Mouse (Mus musculus): ENCODE results near the gene Vps26c. TPM values are rescaled to one million over a fixed set of nuclear protein-coding genes. Genes with fewer than 3 reads are reported as not detected.
"Not testable (repeated sequence)": the region's sequence is repeated elsewhere in the genome, so short reads cannot be mapped to it uniquely, and the experiment has no call there.

Vps26c gene
- polyA plus RNA-seq, 1 experiment from 2014 or later, result 52.5 TPM

DNA sequence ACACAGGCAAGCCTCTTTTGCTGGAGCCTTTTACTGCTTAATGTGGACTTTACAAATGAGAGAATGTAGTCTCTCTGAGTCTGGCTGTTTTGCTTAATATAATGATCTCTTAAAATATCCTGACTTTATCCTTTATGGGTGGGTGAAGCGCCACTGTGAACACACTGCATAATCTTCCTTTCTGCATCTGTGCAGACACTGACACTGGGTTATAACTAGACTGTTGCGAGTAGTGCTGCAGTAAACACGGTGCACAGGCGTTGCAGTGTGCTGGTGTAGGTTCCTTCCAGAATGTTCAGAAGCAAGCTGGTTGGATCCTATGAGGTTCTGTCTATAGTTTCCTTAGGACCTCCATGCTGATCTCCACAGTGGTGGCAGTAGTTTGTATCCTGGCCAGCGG lies 37.3 kb downstream of the Vps26c start:
- DNase-seq (ENCODE audit: low spot score) (no peak), ATAC-seq (replicated peaks; ENCODE audit: low FRiP score, low TSS enrichment, low read depth) (no peak)
- Histone ChIP-seq H3K4me1 (replicated peaks; ENCODE audit: control insufficient read depth, insufficient read depth, low read length) (no peaks in the 10 kb centered on the region), H3K9me3 (ENCODE audit: control insufficient read depth, low read length) (no peaks in the 10 kb centered on the region), H3K4me3 (ENCODE audit: low read depth, low read length) (no peak overlapping the region), H3K27ac (ENCODE audit: low read depth) (no peak overlapping the region), H3K4me2 (ENCODE audit: low read length) (no peak overlapping the region), H3K9ac (ENCODE audit: low read length) (no peak overlapping the region), H3K27me3 (replicated peaks; ENCODE audit: control insufficient read depth, insufficient read depth, low read length) (no peaks in the 10 kb centered on the region), H3K36me3 (ENCODE audit: control insufficient read depth, insufficient read depth, low read length) (no peaks in the 10 kb centered on the region)
- WGBS, result 90% methylated on average over 5 of the region's 5 CpGs

DNA sequence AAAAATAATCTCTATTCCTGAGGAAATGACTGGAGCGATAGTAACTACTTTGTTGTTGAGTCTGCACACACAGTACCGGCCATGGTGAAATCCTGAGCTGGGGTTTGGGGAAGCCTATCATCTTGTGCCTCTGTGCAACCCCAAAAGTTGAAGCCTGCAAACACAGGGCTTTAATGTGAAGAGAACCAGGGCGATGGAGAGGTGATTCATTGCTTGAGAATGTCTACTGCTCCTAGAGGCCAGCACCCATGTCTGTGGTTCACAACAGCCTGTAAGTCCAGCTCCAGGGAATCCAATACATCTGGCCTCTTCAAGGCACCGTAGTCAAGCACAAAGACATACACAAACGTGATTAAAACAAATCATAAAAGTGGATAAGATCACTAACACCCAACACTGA lies 39.3 kb downstream of the Vps26c start:
- WGBS, result 66% methylated on average over 5 of the region's 5 CpGs
- H3K4me3 ChIP-seq (ENCODE audit: low read depth, low read length), result no peak overlapping the region
- no peaks in the 10 kb centered on the region for H3K4me1 ChIP-seq (replicated peaks; ENCODE audit: control insufficient read depth, insufficient read depth, low read length)
- DNase-seq (ENCODE audit: low spot score), result no peak
- no peaks in the 10 kb centered on the region for H3K27me3 ChIP-seq (replicated peaks; ENCODE audit: control insufficient read depth, insufficient read depth, low read length)
- H3K9ac ChIP-seq (ENCODE audit: low read length), result no peak overlapping the region
- no peak overlapping the region for H3K27ac ChIP-seq (ENCODE audit: low read depth)
- no peak overlapping the region for H3K4me2 ChIP-seq (ENCODE audit: low read length)
- H3K36me3 ChIP-seq (ENCODE audit: control insufficient read depth, insufficient read depth, low read length), result no peaks in the 10 kb centered on the region
- ATAC-seq (replicated peaks; ENCODE audit: low FRiP score, low TSS enrichment, low read depth), result no peak
- H3K9me3 ChIP-seq (ENCODE audit: control insufficient read depth, low read length), result no peaks in the 10 kb centered on the region

DNA sequence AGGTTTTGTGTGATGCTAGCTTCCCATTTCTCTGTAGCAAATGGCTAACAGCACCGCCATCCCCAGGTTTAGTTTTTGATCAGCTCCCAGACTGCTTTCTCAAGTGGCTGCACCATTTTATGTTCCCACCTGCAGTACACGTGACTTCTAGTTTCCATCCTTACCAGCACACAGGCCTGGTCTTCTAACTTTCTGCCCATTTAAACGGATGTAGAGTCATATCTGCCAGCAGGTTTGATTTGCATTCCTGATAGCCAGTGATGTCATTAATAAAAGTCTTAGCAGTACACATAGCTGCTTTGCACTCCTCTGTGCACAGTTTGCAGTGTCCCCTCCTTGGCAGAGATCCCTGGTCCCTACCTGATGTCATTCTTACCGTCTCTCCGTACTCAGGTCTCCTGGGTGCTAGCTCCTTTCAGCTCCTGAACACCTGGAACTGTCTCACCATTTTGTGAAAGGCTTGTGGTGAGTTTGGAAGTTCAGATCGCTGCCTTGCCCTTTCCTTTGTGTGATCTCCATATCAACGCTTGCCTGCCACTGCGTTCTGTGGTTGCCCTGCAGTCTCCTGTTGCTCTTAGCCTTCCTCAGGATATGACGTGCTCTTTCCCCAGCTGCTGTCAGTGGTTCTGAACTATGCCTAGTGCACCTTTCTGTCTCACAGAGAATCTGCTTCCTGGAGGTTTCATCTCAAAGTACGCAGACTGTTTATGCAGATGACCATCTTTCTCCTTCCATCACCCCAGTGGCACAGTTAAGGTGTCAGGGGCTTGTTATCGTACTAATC lies 41.7 kb downstream of the Vps26c start:
- DNase-seq (ENCODE audit: low spot score) (no peak), ATAC-seq (replicated peaks; ENCODE audit: low FRiP score, low TSS enrichment, low read depth) (no peak)
- no peaks in the 10 kb centered on the region for H3K27me3 ChIP-seq (replicated peaks; ENCODE audit: control insufficient read depth, insufficient read depth, low read length)
- H3K36me3 ChIP-seq (ENCODE audit: control insufficient read depth, insufficient read depth, low read length), result no peaks in the 10 kb centered on the region
- no peak overlapping the region for H3K4me3 ChIP-seq (ENCODE audit: low read depth, low read length)
- no peak overlapping the region for H3K27ac ChIP-seq (ENCODE audit: low read depth)
- 80% methylated on average over 11 of the region's 11 CpGs for WGBS
- H3K4me1 ChIP-seq (replicated peaks; ENCODE audit: control insufficient read depth, insufficient read depth, low read length), result no peaks in the 10 kb centered on the region
- H3K9me3 ChIP-seq (ENCODE audit: control insufficient read depth, low read length), result no peaks in the 10 kb centered on the region
- H3K9ac ChIP-seq (ENCODE audit: low read length), result no peak overlapping the region
- no peak overlapping the region for H3K4me2 ChIP-seq (ENCODE audit: low read length)

GRCm38 (mm10) chr16:94473086-94473822 lies 53.4 kb downstream of the Vps26c start:
- no peak overlapping the region for H3K9ac ChIP-seq (ENCODE audit: low read length)
- WGBS, result 86% methylated on average over 11 of the region's 11 CpGs
- H3K27ac ChIP-seq (ENCODE audit: low read depth), result no peak overlapping the region
- ATAC-seq (replicated peaks; ENCODE audit: low FRiP score, low TSS enrichment, low read depth) (no peak), DNase-seq (ENCODE audit: low spot score) (no peak)
- no peaks in the 10 kb centered on the region for H3K27me3 ChIP-seq (replicated peaks; ENCODE audit: control insufficient read depth, insufficient read depth, low read length)
- H3K4me3 ChIP-seq (ENCODE audit: low read depth, low read length), result no peak overlapping the region
- no peaks in the 10 kb centered on the region for H3K4me1 ChIP-seq (replicated peaks; ENCODE audit: control insufficient read depth, insufficient read depth, low read length)
- H3K9me3 ChIP-seq (ENCODE audit: control insufficient read depth, low read length), result no peaks in the 10 kb centered on the region
- no peak overlapping the region for H3K4me2 ChIP-seq (ENCODE audit: low read length)
- peaks cover 39% of the 10 kb centered on the region for H3K36me3 ChIP-seq (ENCODE audit: control insufficient read depth, insufficient read depth, low read length)

DNA sequence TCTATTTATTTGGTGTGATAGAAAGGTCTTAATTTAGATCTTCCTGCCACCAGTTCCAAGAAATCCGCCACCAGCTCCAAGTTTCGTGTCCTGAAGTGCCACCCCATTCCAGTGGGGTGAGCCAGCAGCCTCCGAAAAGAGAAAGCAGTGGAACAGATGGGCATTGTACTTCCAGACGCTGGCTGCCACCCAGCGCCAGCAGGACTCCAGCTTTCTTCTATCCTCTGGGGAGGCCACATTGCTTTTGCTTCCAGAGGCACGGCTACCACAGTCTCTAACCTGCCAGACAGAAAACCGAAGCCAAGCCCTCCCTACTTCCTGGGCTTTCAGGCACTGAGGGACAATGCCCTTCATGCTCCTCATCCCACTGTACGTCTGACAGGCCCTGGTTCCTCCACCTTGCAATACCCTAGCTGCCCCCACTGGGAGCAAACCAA lies 54.1 kb downstream of the Vps26c start:
- ATAC-seq (replicated peaks; ENCODE audit: low FRiP score, low TSS enrichment, low read depth) (no peak; the same call in 1 of the 2 replicates), DNase-seq (ENCODE audit: low spot score) (no peak)
- H3K36me3 ChIP-seq (ENCODE audit: control insufficient read depth, insufficient read depth, low read length), result peaks cover 46% of the 10 kb centered on the region
- H3K4me3 ChIP-seq (ENCODE audit: low read depth, low read length), result no peak overlapping the region
- WGBS, result 75% methylated on average over 8 of the region's 8 CpGs
- H3K9me3 ChIP-seq (ENCODE audit: control insufficient read depth, low read length), result no peaks in the 10 kb centered on the region
- no peaks in the 10 kb centered on the region for H3K4me1 ChIP-seq (replicated peaks; ENCODE audit: control insufficient read depth, insufficient read depth, low read length)
- no peak overlapping the region for H3K27ac ChIP-seq (ENCODE audit: low read depth)
- H3K27me3 ChIP-seq (replicated peaks; ENCODE audit: control insufficient read depth, insufficient read depth, low read length), result no peaks in the 10 kb centered on the region
- no peak overlapping the region for H3K4me2 ChIP-seq (ENCODE audit: low read length)
- no peak overlapping the region for H3K9ac ChIP-seq (ENCODE audit: low read length)

GRCm38 (mm10) chr16:94468391-94468790 lies 58.2 kb downstream of the Vps26c start:
- no peak overlapping the region for H3K27ac ChIP-seq (ENCODE audit: low read depth)
- ATAC-seq (replicated peaks; ENCODE audit: low FRiP score, low TSS enrichment, low read depth) (no peak), DNase-seq (ENCODE audit: low spot score) (no peak)
- no peaks in the 10 kb centered on the region for H3K9me3 ChIP-seq (ENCODE audit: control insufficient read depth, low read length)
- WGBS, result 88% methylated on average over 2 of the region's 2 CpGs
- H3K4me3 ChIP-seq (ENCODE audit: low read depth, low read length), result no peak overlapping the region
- no peak overlapping the region for H3K4me2 ChIP-seq (ENCODE audit: low read length)
- H3K27me3 ChIP-seq (replicated peaks; ENCODE audit: control insufficient read depth, insufficient read depth, low read length), result no peaks in the 10 kb centered on the region
- no peak overlapping the region for H3K9ac ChIP-seq (ENCODE audit: low read length)
- no peaks in the 10 kb centered on the region for H3K4me1 ChIP-seq (replicated peaks; ENCODE audit: control insufficient read depth, insufficient read depth, low read length)
- peaks cover 84% of the 10 kb centered on the region for H3K36me3 ChIP-seq (ENCODE audit: control insufficient read depth, insufficient read depth, low read length)

- H3K9ac ChIP-seq (ENCODE audit: low read length), result no peak overlapping the region
- H3K27ac ChIP-seq (ENCODE audit: low read depth), result no peak overlapping the region
- H3K4me2 ChIP-seq (ENCODE audit: low read length), result no peak overlapping the region
- 89% methylated on average over 11 of the region's 11 CpGs for WGBS
- no peaks in the 10 kb centered on the region for H3K27me3 ChIP-seq (replicated peaks; ENCODE audit: control insufficient read depth, insufficient read depth, low read length)
- no peaks in the 10 kb centered on the region for H3K4me1 ChIP-seq (replicated peaks; ENCODE audit: control insufficient read depth, insufficient read depth, low read length)
- no peak for ATAC-seq (replicated peaks; ENCODE audit: low FRiP score, low TSS enrichment, low read depth)
- peaks cover 92% of the 10 kb centered on the region for H3K36me3 ChIP-seq (ENCODE audit: control insufficient read depth, insufficient read depth, low read length)
- no peak overlapping the region for H3K4me3 ChIP-seq (ENCODE audit: low read depth, low read length)
- no peak for DNase-seq (ENCODE audit: low spot score)
- no peaks in the 10 kb centered on the region for H3K9me3 ChIP-seq (ENCODE audit: control insufficient read depth, low read length)
Measured at GRCm38 (mm10) chr16:94467337-94468055, 59.1 kb downstream of the Vps26c start.

DNA sequence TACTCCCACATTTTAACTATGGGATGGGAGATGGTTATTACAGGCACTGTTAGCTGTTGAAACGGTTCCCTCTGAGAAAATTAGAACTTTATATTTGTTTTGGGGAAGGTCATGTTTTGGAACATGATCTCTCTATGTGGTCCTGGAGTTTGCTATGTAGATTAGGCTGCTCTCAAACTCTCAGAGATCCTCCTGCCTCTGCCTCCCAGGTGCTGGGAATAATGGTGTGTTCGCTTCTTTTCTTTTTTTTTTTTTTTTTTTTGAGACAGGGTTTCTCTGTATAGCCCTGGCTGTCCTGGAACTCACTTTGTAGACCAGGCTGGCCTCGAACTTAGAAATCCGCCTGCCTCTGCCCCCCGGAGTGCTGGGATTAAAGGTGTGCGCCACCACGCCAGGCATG lies 60.3 kb downstream of the Vps26c start:
- H3K4me2 ChIP-seq (ENCODE audit: low read length); H3K27ac ChIP-seq (ENCODE audit: low read depth); DNase-seq (ENCODE audit: low spot score); H3K9me3 ChIP-seq (ENCODE audit: control insufficient read depth, low read length); H3K4me1 ChIP-seq (replicated peaks; ENCODE audit: control insufficient read depth, insufficient read depth, low read length); ATAC-seq (replicated peaks; ENCODE audit: low FRiP score, low TSS enrichment, low read depth); H3K9ac ChIP-seq (ENCODE audit: low read length); H3K27me3 ChIP-seq (replicated peaks; ENCODE audit: control insufficient read depth, insufficient read depth, low read length); H3K4me3 ChIP-seq (ENCODE audit: low read depth, low read length): not testable (repeated sequence)
- 91% methylated on average over 7 of the region's 7 CpGs for WGBS
- peaks cover 98% of the 10 kb centered on the region for H3K36me3 ChIP-seq (ENCODE audit: control insufficient read depth, insufficient read depth, low read length)
